Mouse (Mus musculus) T-cell, adult 2 months (primary cell): ENCODE data around the gene Ltbp1.

Source experiments
- DNase-seq: peaks from one replicate; pipeline ENCODE4 v3.0.0; 2022; ENCODE audit warnings: low spot score

Ltbp1 gene

GRCm38 (mm10) chr17:75367486-75368155 lies 362.3 kb downstream of the Ltbp1 start:
- no peak for DNase-seq

GRCm38 (mm10) chr17:75368580-75368979 lies 363.2 kb downstream of the Ltbp1 start:
- DNase-seq: no peak

GRCm38 (mm10) chr17:75369351-75369750 lies 364.0 kb downstream of the Ltbp1 start:
- DNase-seq: no peak

GRCm38 (mm10) chr17:75370120-75370519 lies 364.8 kb downstream of the Ltbp1 start:
- no peak for DNase-seq

GRCm38 (mm10) chr17:75371650-75372049 lies 366.3 kb downstream of the Ltbp1 start:
- no peak for DNase-seq

- DNase-seq: no peak
These were observed 367.0 kb downstream of the Ltbp1 start for GRCm38 (mm10) chr17:75372371-75372770.

GRCm38 (mm10) chr17:75374287-75375024 lies 369.1 kb downstream of the Ltbp1 start:
- DNase-seq: no peak

GRCm38 (mm10) chr17:75378256-75378871 lies 373.0 kb downstream of the Ltbp1 start:
- DNase-seq: no peak

GRCm38 (mm10) chr17:75380167-75380566 lies 374.8 kb downstream of the Ltbp1 start:
- no peak for DNase-seq

GRCm38 (mm10) chr17:75388402-75388801 lies 383.0 kb downstream of the Ltbp1 start:
- no peak for DNase-seq

GRCm38 (mm10) chr17:75390142-75390541 lies 384.8 kb downstream of the Ltbp1 start:
- DNase-seq: no peak

- no peak for DNase-seq
These were observed 386.2 kb downstream of the Ltbp1 start for GRCm38 (mm10) chr17:75391429-75392192.

GRCm38 (mm10) chr17:75406405-75406804 lies 401.0 kb downstream of the Ltbp1 start:
- DNase-seq: no peak

GRCm38 (mm10) chr17:75416861-75417260 lies 411.5 kb downstream of the Ltbp1 start:
- no peak for DNase-seq

- no peak for DNase-seq
These were observed 428.8 kb downstream of the Ltbp1 start for GRCm38 (mm10) chr17:75434152-75434551.

GRCm38 (mm10) chr17:75434871-75435270 lies 429.5 kb downstream of the Ltbp1 start:
- DNase-seq: no peak

GRCm38 (mm10) chr17:75435599-75435998 lies 430.2 kb downstream of the Ltbp1 start, which contains the start of gene Rasgrp3:
Gene Rasgrp3 (plus strand): TSS chr17:75435896.
- DNase-seq: no peak

- no peak for DNase-seq
These were observed 430.7 kb downstream of the Ltbp1 start for GRCm38 (mm10) chr17:75436095-75436494.

GRCm38 (mm10) chr17:75436819-75437218 lies 431.5 kb downstream of the Ltbp1 start:
- no peak for DNase-seq

- no peak for DNase-seq
These were observed 431.9 kb downstream of the Ltbp1 start for GRCm38 (mm10) chr17:75437239-75437750.

GRCm38 (mm10) chr17:75438162-75438561 lies 432.8 kb downstream of the Ltbp1 start:
- DNase-seq: no peak

GRCm38 (mm10) chr17:75439062-75439461 lies 433.7 kb downstream of the Ltbp1 start:
- DNase-seq: no peak
